Mouse (Mus musculus) layer of hippocampus, adult 8-10 months (tissue): ENCODE data around the gene Hist1h4k. TPM values are rescaled to one million over a fixed set of nuclear protein-coding genes. Genes with fewer than 3 reads are reported as not detected.
A peak's percentile ranks its signal among the peaks of the same experiment; 100 is the strongest.
"Not testable (repeated sequence)": the region's sequence is repeated elsewhere in the genome, so short reads cannot be mapped to it uniquely, and the experiment has no call there.

ENCODE experiments used
- DNase-seq, 2 experiments: peaks; one replicate each; pipeline ENCODE4 v3.0.0; 2022; ENCODE audit warnings: low spot score in 2 of 2
- total RNA-seq, 4 experiments: library from RNA; stranded (reverse); gene quantifications; 2 replicates each; pipeline ENCODE4 v1.2.4; 2022

The Hist1h4k gene
- total RNA-seq, 4 experiments from 2014 or later: 228 to 277 (median 247) TPM

DNA sequence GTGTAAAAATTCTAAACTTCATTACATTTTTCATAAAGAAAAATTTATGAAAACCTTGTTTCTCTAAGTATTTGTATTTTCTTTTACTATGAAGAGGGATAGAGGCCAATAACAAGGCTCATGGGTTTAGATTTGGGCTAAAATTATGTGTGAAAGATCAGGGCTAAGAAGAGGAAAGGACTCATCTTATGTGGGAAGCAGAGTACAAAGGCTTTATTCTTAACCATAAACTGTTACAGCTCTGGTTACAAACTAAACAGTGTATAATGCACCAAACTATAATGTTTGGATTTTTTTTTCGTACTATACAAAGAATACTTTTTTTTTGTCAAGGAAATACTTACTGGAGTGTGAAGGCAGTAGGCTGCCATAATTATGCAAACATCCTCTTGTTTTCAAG, 5.4 kb upstream of the Hist1h4k start:
- no peak for DNase-seq

DNA sequence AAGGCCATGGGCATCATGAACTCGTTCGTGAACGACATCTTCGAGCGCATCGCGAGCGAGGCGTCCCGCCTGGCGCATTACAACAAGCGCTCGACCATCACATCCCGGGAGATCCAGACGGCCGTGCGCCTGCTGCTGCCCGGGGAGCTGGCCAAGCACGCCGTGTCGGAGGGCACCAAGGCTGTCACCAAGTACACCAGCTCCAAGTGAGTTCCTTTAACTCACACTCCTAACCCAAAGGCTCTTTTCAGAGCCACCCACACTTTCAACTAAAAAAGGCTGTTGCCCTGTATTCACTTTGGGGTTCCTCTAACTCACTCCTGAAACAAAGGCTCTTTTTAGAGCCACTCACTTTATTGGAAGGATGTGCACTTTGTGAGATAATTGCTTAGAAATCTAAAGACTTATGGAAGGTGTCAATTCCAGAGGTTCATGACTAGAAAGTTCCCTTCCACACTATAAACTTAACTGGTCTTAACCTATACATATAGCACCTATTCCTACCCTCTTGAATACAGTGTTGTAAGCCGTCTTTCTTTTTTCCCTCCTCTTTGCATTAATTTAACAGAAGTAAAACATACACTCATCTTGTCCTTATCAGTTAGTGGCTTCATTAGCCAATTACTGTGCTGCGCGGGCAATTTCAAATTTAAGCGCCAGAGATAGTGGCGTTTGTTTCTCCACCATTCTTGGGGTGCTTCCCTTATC, 4.1 kb upstream of the Hist1h4k start:
- DNase-seq: not testable (repeated sequence)

GRCm38 (mm10) chr13:21753524-21754285, 3.4 kb upstream of the Hist1h4k start, which contains the start of the genes Hist1h2ak and Hist1h2bn:
Gene Hist1h2ak (minus strand): TSS chr13:21753827.
Gene Hist1h2bn (plus strand): TSS chr13:21754123.
- DNase-seq: peak; percentile 57 to 79

GRCm38 (mm10) chr13:21753051-21753523, 2.8 kb upstream of the Hist1h4k start:
- DNase-seq: no peak

DNA sequence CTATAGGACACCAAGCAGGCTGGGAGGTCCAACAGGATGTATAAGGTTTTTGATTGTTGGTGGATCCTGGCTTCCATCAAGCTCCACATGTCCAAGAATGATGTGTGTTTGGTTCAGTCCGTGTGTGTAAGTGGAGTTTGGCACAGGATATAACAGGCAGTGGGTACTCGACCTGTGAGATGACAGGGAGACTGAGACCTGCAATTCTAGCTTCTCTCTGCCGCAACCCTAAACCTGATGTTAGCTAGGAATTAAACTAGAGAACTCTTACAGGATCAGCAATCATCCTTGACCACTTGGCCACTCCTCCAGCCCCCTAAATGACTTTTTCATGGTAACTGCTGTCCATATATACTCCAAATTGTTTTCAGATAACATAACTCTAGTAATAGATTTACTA, 2.1 kb upstream of the Hist1h4k start:
- no peak for DNase-seq

DNA sequence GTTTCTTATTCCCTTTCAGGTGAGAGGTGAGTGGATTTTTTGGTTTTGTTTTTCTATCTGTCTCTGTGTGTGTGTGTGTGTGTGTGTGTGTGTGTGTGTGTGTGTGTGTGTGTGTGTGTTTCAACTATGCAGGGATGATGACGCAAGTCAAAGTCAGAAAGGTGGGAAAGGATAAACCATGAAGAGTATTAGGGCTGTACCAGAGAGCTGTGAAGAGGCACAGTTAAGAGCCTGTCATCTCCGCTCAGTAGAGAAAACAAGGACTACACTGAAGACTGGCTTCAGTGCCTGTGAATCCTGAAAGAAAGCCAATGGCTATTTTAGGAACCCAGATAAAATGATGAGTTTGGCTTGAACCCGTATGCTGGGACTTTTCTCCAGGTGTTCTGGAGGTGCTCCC, 1.5 kb upstream of the Hist1h4k start:
- DNase-seq: no peak

DNA sequence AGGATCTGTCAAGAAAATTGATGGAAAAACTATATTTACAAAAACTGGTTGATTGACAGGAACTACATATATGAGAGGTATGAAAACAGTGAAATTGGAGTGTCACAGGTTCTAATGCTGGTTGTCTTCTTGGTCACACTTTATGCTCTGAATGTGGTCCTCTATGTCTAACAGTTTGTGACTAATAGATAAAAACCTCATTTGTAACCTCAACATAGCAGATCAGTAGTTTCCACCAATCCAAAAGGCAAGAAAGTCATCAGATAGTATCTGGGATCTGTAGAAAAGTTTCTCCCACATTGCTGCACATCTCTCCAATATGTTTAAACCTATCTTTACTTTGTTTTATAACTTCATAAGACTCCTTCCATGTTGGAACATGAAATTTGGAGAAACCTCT, 1.1 kb upstream of the Hist1h4k start:
- DNase-seq: no peak

- DNase-seq: no peak
Observed at GRCm38 (mm10) chr13:21749387-21750158, 732 bp downstream of the Hist1h4k start.

DNA sequence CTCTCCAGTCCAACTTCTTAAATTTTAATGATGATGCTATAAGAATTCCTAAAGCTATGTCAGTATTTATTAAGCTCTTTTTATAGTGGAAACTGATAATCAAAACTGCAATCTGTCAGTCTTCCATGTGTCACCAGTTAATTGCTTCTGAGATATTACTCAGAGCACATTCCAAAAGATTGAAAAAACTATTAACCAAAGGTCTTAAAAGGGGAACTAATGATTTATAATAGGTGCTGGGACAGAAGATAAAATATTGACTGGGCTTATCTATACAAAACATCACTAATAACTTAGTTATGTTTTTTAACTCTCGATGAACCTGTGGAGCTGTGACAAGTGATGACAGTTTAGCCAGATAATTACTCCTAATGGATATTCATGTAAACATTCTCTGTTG, 5.3 kb downstream of the Hist1h4k start:
- no peak for DNase-seq

GRCm38 (mm10) chr13:21734906-21735767, 15.2 kb downstream of the Hist1h4k start, which contains the start of gene Hist1h4j:
Gene Hist1h4j (plus strand): TSS chr13:21735064.
- DNase-seq: peak; percentile 70 to 77

GRCm38 (mm10) chr13:21734010-21734905, 16.0 kb downstream of the Hist1h4k start:
- DNase-seq: peak; percentile 42 to 72

GRCm38 (mm10) chr13:21733466-21733865, 16.8 kb downstream of the Hist1h4k start:
- DNase-seq: no peak

DNA sequence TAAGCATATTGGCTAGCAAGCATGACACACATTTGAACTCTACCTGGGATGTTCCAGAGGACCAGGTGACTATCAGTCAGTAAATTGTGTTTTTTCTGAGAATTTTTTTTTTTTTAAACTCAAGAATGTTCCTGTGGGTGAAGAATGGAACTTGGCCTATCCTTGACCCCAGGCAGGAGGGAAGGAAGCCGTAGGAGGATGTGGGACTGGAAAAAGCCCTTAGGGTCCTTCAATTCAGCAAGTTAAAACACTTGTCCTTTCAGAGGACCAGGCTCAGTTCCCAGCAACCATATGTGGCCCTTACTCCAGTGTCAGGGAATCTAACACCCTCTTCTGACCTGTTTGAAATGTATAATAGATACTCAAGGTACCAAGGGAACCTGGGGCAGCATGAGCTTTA, 20.8 kb downstream of the Hist1h4k start:
- DNase-seq: no peak

DNA sequence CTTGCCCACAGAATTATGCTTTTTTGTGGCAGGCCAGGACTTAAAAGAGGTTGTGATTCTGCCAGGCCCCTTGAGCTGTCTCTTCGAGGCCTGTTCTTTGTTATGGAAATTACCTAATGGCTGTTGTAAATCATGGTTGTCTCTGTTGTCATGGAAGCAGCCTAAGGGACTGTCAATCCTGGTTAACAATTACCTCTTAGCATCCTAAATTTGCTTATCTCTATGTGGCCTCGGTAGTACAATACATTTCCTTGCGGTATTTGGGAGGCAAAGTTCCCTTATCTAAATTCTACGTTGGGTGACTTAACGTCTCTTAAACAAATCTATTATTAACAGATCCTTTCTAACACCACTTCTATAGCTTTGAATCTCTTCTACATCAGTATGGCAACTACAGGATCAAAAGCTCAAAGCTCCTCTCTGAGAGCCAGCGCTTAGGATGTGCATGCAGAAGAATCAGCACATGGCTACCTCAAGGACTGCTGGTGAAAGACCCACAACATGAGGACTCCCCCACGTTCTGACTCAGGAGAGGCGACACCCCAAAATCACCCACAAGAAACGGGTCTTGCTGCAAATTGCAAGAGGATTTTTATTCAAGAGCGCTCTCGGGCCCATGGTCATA, 22.2 kb downstream of the Hist1h4k start:
- no peak for DNase-seq

DNA sequence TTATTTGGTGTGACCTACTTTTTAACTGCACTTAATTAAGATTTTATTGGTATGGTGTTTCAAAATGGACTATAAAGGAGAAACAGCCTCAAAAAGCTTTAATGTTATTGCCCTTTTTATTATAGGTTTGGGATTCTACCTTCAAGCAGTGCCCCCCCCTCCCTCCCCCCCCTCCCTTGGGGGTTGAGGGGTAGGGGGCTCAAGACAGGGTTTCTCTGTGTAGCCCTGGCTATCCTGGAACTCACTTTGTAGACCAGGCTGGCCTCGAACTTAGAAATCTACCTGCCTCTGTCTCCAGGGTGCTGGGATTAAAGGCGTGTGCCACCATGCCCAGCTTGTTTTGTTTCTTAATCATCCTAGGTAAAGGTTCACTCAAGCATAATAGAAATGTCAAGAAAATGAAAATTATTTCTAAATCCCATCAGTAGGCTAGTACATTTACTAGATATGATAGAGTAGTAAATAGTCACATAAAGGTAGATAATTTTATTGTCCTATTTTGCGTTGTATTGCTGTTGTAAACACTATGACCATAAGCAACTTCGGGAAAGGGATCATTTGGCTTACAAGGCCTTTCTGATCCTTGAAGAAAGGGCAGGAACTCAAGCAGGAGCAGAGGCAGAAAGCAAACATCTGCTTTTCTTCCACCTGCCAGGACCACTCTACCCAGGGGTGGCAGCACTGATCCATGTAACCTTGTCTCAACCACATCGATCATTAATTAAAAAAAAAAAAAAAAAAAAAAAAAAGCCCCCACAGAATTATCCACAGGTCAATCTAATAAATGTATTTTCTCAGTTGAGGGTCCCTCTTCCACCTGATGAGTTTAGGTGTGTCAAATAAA, 27.1 kb downstream of the Hist1h4k start:
- no peak for DNase-seq

GRCm38 (mm10) chr13:21722373-21722925, 27.9 kb downstream of the Hist1h4k start:
- no peak for DNase-seq

DNA sequence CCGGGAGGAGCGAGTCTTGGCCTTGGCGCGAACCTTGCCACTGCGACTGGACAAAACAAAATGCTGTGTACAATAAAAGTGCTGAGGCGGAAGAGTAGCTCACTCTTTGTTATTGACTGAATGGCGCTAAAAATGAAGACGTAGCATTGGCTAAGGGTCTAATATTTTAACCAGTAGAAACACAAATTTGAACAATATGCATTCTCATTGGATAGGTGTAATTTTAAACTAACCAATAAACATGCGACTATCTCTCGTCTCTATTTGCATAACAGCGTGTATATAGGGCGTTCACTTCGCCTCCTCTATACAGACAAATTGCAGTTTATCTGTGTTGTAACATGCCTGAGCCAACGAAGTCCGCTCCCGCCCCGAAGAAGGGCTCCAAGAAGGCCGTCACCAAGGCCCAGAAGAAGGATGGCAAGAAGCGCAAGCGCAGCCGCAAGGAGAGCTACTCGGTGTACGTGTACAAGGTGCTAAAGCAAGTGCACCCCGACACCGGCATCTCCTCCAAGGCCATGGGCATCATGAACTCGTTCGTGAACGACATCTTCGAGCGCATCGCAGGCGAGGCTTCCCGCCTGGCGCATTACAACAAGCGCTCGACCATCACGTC, 28.4 kb downstream of the Hist1h4k start, which contains the start of gene Hist1h2bm:
Hist1h2bm (plus strand) TSS at position 288 of the 616 bp plus-strand sequence.
- peak; percentile 60 to 65 for DNase-seq
